9 mouse cellular contexts compared by ENCODE assay signal in the genomic region with DNA sequence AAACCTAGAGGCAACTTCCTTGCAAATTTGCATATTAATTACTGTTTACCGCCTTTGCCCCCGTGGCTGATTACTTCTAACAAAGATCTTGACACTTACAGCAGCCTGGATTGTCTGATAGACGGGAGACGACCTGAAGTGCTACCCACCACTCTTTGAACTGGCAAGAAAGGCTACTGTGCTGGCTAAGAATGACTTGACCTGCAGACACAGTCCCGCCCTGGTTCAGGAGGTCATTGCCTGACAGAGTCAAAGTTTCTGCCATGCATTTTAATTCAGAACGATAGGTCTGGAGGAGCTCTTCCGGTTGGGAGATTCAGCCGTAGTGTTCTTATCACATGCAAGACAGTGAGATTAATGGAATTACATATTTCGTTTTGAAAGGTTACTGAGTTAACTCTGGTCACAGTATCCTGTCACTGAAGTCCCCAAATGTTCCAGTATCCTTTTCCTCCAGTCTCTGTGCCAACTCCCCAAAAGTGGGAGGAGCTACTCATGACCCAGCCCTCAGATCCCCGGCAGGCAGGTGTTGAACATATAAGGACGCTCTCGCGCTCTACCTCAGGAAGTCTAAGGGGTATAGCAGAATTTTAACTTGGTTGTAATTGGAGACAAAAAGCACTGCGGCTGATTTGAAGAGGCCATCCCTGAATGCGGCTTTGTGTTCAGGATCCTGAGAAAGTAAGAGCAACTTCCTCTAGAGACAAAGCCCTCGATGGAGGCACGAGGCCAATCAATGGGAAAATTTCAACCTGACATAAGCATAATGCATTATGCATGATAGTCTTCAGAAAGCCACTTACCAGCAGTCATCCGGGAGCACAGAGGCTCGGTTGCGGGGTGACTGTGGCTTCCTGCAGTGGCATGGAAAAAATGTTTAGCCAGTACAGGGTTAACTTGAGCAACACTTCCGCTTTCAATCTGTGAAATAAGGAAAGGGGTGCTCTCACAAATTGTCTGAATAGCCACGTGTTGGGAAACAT. TPM values are rescaled to one million over a fixed set of nuclear protein-coding genes. Genes with fewer than 3 reads are reported as not detected.
A peak's percentile ranks its signal among the peaks of the same experiment; 100 is the strongest.
DNase-seq lines count a peak whose midpoint lies in the region; ATAC-seq lines count a peak whose summit lies in the region.
"Had no signal": no experiment of that assay in that cellular context is flagged by ENCODE, and none has a peak within 500 bp of the region (broad histone marks: within the 10 kb centered on the region; RNA-seq: fewer than 3 reads in every experiment).

No protein-coding gene starts in this region.

- no peak overlapping the region for H3K4me3 ChIP-seq in heart, embryonic 12.5 days
- peak overlapping the region; percentile 30 for H3K4me3 ChIP-seq in hindbrain, embryonic 16.5 days (ENCODE audit: low read length)
- H3K4me3 ChIP-seq in midbrain, embryonic 15.5 days: peak overlapping the region; percentile 17
- H3K4me3 ChIP-seq: erythroblast, embryonic 14.5 days had no signal

- H3K4me2 ChIP-seq in heart, embryonic 12.5 days: peak overlapping the region; percentile 46
- H3K4me2 ChIP-seq in hindbrain, embryonic 16.5 days (ENCODE audit: low read length): peak overlapping the region; percentile 60
- peak overlapping the region; percentile 45 for H3K4me2 ChIP-seq in midbrain, embryonic 15.5 days

- no peaks in the 10 kb centered on the region for H3K9me3 ChIP-seq in heart, embryonic 12.5 days (replicated peaks)
- no peaks in the 10 kb centered on the region for H3K9me3 ChIP-seq in hindbrain, embryonic 16.5 days (ENCODE audit: control insufficient read depth, low read length)
- no peaks in the 10 kb centered on the region for H3K9me3 ChIP-seq in midbrain, embryonic 15.5 days

- no peaks in the 10 kb centered on the region for H3K36me3 ChIP-seq in heart, embryonic 12.5 days
- H3K36me3 ChIP-seq in hindbrain, embryonic 16.5 days (ENCODE audit: control insufficient read depth, insufficient read depth, low read length): no peaks in the 10 kb centered on the region
- no peaks in the 10 kb centered on the region for H3K36me3 ChIP-seq in midbrain, embryonic 15.5 days (replicated peaks)

- DNase-seq in heart, postnatal 10 days: no peak
- DNase-seq in ZHBTc4 (ENCODE audit: low read depth, low spot score): peak; percentile 52
- DNase-seq in gastrocnemius, adult 8-10 months (ENCODE audit: low spot score in 2 of 2): no peak
- no peak for DNase-seq in layer of hippocampus, adult 9-11 months
- no peak for DNase-seq in adrenal gland, adult 18-20 months (ENCODE audit: low spot score in 2 of 2)

- H3K27me3 ChIP-seq in heart, embryonic 12.5 days (replicated peaks): no peaks in the 10 kb centered on the region
- H3K27me3 ChIP-seq in hindbrain, embryonic 16.5 days (replicated peaks; ENCODE audit: control insufficient read depth, insufficient read depth, low read length): no peaks in the 10 kb centered on the region; the same call in 1 of the 2 replicates
- H3K27me3 ChIP-seq in midbrain, embryonic 15.5 days (replicated peaks): no peaks in the 10 kb centered on the region

- no peak overlapping the region for H3K9ac ChIP-seq in heart, embryonic 12.5 days
- H3K9ac ChIP-seq in hindbrain, embryonic 16.5 days (ENCODE audit: low read depth, low read length): peak overlapping the region; percentile 37; the same call in 1 of the 2 replicates
- no peak overlapping the region for H3K9ac ChIP-seq in midbrain, embryonic 15.5 days

- peaks cover 18% of the 10 kb centered on the region for H3K4me1 ChIP-seq in heart, embryonic 12.5 days (replicated peaks)
- H3K4me1 ChIP-seq in hindbrain, embryonic 16.5 days (ENCODE audit: control insufficient read depth, insufficient read depth, low read depth, low read length): peaks cover 5% of the 10 kb centered on the region; the same call in 1 of the 2 replicates
- peaks cover 15% of the 10 kb centered on the region for H3K4me1 ChIP-seq in midbrain, embryonic 15.5 days

- intact Hi-C loops in heart, postnatal 10 days (cut with DNase I): no loop called here

- ATAC-seq in heart, embryonic 12.5 days (ENCODE audit: insufficient number of reproducible peaks, low FRiP score): no peak
- ATAC-seq in hindbrain, embryonic 16.5 days: peak; percentile 34; the same call in 1 of the 2 replicates
- ATAC-seq in midbrain, embryonic 15.5 days (replicated peaks): peak; percentile 67; the same call in 1 of the 2 replicates

- no peak overlapping the region for H3K27ac ChIP-seq in heart, embryonic 12.5 days (ENCODE audit: poor library complexity, severe bottlenecking)
- H3K27ac ChIP-seq in hindbrain, embryonic 16.5 days (ENCODE audit: low read depth, low read length): no peak overlapping the region
- no peak overlapping the region for H3K27ac ChIP-seq in midbrain, embryonic 15.5 days

- WGBS in heart, embryonic 12.5 days: 27% methylated on average over 22 of the region's 22 CpGs
- 8% methylated on average over 22 of the region's 22 CpGs for WGBS in hindbrain, embryonic 16.5 days
- 12% methylated on average over 22 of the region's 22 CpGs for WGBS in midbrain, embryonic 15.5 days

RNA-seq across cellular contexts. Expression of a gene that starts 15.4 kb away (rescaled TPM):
- polyA plus RNA-seq in heart, embryonic 12.5 days (2016; fragmentation: Nextera tagmentation; extraction: Ambion mirVana): 19.3 and 20.3 TPM in 2 replicates
- 10 to 100 TPM; 14.7 to 18.0 TPM for total RNA-seq in heart, postnatal 10 days (2021)
- 15.8 and 21.2 TPM in 2 replicates for polyA plus RNA-seq in hindbrain, embryonic 16.5 days (2015; fragmentation: Nextera tagmentation; extraction: Ambion mirVana)
- polyA plus RNA-seq in midbrain, embryonic 15.5 days (2015; fragmentation: Nextera tagmentation; extraction: Ambion mirVana): 36.5 and 37.8 TPM in 2 replicates
- 1 to 10 TPM; 1.7 to 2.8 (median 2.3) TPM for total RNA-seq in gastrocnemius, adult 8-10 months (2022)
- 10 to 100 TPM; 14.0 to 14.9 TPM for total RNA-seq in adrenal gland, adult 18-20 months (2021)
- polyA plus RNA-seq: erythroblast, embryonic 14.5 days had no signal
